8 mouse cellular contexts compared by ENCODE assay signal in the genomic region with DNA sequence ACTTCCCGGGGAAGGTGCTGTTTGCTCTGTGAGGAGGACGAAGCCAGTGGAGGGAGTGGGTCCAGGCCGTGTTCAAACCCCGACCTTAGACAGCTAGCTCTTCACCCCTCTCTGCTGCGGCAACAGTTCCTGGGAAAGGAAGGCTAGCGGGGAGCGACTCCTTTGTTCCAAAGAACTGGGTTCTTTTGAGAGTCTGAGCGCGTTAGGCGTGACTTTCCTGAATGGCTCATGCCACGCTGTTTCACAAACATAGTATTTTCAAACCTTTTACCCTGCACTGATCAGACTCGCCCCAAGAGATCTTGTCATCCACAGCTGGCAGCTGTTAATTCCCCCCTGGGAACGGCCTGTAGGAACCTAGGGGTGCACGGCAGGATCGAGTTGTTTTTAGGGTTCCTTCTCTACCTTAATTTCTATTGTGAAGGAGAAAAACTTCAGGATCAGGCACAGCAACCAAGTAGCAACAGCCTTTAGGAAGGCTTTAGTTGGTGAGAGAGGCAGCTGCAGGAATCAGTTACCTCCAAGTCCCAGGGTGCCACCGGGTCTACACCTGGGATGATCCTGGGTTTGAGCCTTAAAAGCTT. TPM values are rescaled to one million over a fixed set of nuclear protein-coding genes. Genes with fewer than 3 reads are reported as not detected.
DNase-seq lines count a peak whose midpoint lies in the region; ATAC-seq and TF ChIP-seq lines count a peak whose summit lies in the region.

No protein-coding gene starts in this region.

- peaks cover 12% of the 10 kb centered on the region for H3K4me1 ChIP-seq in heart, embryonic 11.5 days (ENCODE audit: control insufficient read depth, insufficient read depth, low read length)
- peaks cover 5 to 11% of the 10 kb centered on the region in 2 experiments for H3K4me1 ChIP-seq in MEL (ENCODE audit: control insufficient read depth in 1 of 2, insufficient read depth in 2 of 2, low read length in 2 of 2)
- peaks cover 16% of the 10 kb centered on the region; the same call in 1 of the 2 replicates for H3K4me1 ChIP-seq in forebrain, embryonic 14.5 days (ENCODE audit: control insufficient read depth, insufficient read depth, low read length)
- H3K4me1 ChIP-seq in limb, embryonic 13.5 days: peaks cover 15% of the 10 kb centered on the region
- H3K4me1 ChIP-seq in olfactory bulb, adult 2 months (ENCODE audit: control insufficient read depth, insufficient read depth, low read length): peaks cover 18% of the 10 kb centered on the region

- WGBS in heart, embryonic 11.5 days (ENCODE audit: insufficient replicate concordance): 2% methylated on average over 16 of the region's 16 CpGs
- WGBS in forebrain, embryonic 14.5 days: 2% methylated on average over 16 of the region's 16 CpGs
- 2% methylated on average over 16 of the region's 16 CpGs for WGBS in limb, embryonic 13.5 days
- WGBS in olfactory bulb, adult 2 months: 7% methylated on average over 16 of the region's 16 CpGs

- no peak for ATAC-seq in heart, embryonic 11.5 days (replicated peaks; ENCODE audit: insufficient number of reproducible peaks, low FRiP score, low TSS enrichment)
- peak; percentile 12 for ATAC-seq in forebrain, embryonic 14.5 days
- ATAC-seq in limb, embryonic 13.5 days (ENCODE audit: low FRiP score, low read depth): no peak
- ATAC-seq in frontal cortex, adult (ENCODE audit: low TSS enrichment): no peak

- TF ChIP-seq EP300 in MEL (IDR thresholded peaks at IDR 0.05; ENCODE audit: low read depth in 1 of 2, low read length in 2 of 2): no peak

- no peak for TF ChIP-seq POLR2A in MEL (IDR thresholded peaks at IDR 0.05; ENCODE audit: control insufficient read depth in 1 of 2, insufficient read depth in 1 of 2, low read depth in 1 of 2, low read length in 2 of 2, poor library complexity in 1 of 2)
- no peak for TF ChIP-seq POLR2A in olfactory bulb, adult 2 months (IDR thresholded peaks at IDR 0.05; ENCODE audit: insufficient read depth, low read depth, low read length)

- TF ChIP-seq RAD21 in MEL (IDR thresholded peaks at IDR 0.05; ENCODE audit: low read depth, low read length): no peak

- TF ChIP-seq CTCF in MEL (IDR thresholded peaks at IDR 0.05 in 2 of 3, conservative IDR thresholded peaks at IDR 0.05 in 1 of 3; ENCODE audit: control insufficient read depth in 1 of 3, insufficient read depth in 1 of 3, low read depth in 2 of 3, low read length in 3 of 3, poor library complexity in 1 of 3, severe bottlenecking in 1 of 3): no peak
- no peak for TF ChIP-seq CTCF in olfactory bulb, adult 2 months (IDR thresholded peaks at IDR 0.05; ENCODE audit: insufficient read depth, low read depth, low read length)

- no peak for DNase-seq in heart, adult 18-20 months
- DNase-seq in MEL (ENCODE audit: low read depth, low spot score): no peak
- peak; percentile 56 for DNase-seq in forebrain, embryonic 14.5 days (ENCODE audit: low spot score)
- no peak for DNase-seq in left cerebral cortex, adult 18-20 months (ENCODE audit: low spot score in 2 of 2)

- peaks cover 16% of the 10 kb centered on the region for H3K79me2 ChIP-seq in MEL (ENCODE audit: control insufficient read depth, insufficient read depth, low read length, poor library complexity)

- peak overlapping the region; percentile 85 for H3K9ac ChIP-seq in heart, embryonic 11.5 days (ENCODE audit: low read depth, low read length)
- H3K9ac ChIP-seq in MEL (ENCODE audit: control insufficient read depth, low read depth, low read length, poor library complexity, severe bottlenecking): peak overlapping the region; percentile 93
- H3K9ac ChIP-seq in forebrain, embryonic 14.5 days (ENCODE audit: low read length): peak overlapping the region; percentile 91
- H3K9ac ChIP-seq in limb, embryonic 13.5 days: peak overlapping the region; percentile 88

- peak overlapping the region; percentile 74 for H3K4me3 ChIP-seq in heart, embryonic 11.5 days (ENCODE audit: low read depth, low read length)
- peak overlapping the region; percentile 56 to 63 for H3K4me3 ChIP-seq in MEL (ENCODE audit: control insufficient read depth in 1 of 2, insufficient read depth in 1 of 2, low read depth in 2 of 2, low read length in 2 of 2)
- peak overlapping the region; percentile 65 for H3K4me3 ChIP-seq in forebrain, embryonic 14.5 days (ENCODE audit: low read depth, low read length)
- H3K4me3 ChIP-seq in limb, embryonic 13.5 days: peak overlapping the region; percentile 84
- peak overlapping the region; percentile 83 for H3K4me3 ChIP-seq in olfactory bulb, adult 2 months (ENCODE audit: insufficient read depth, low read depth, low read length)

- no peaks in the 10 kb centered on the region for H3K36me3 ChIP-seq in heart, embryonic 11.5 days (ENCODE audit: control insufficient read depth, insufficient read depth, low read length)
- peaks cover 0 to 4% of the 10 kb centered on the region in 2 experiments; a peak in 3 of 4 replicates for H3K36me3 ChIP-seq in MEL (ENCODE audit: control insufficient read depth in 1 of 2, insufficient read depth in 2 of 2, low read length in 2 of 2)
- H3K36me3 ChIP-seq in forebrain, embryonic 14.5 days (ENCODE audit: control insufficient read depth, insufficient read depth, low read length): no peaks in the 10 kb centered on the region; the same call in 1 of the 2 replicates
- H3K36me3 ChIP-seq in limb, embryonic 13.5 days: peaks cover 17% of the 10 kb centered on the region; the same call in 1 of the 2 replicates

- H3K27me3 ChIP-seq in heart, embryonic 11.5 days (ENCODE audit: control insufficient read depth, insufficient read depth, low read length): peaks cover 7% of the 10 kb centered on the region
- H3K27me3 ChIP-seq in MEL (ENCODE audit: control insufficient read depth in 1 of 2, insufficient read depth in 2 of 2, low read length in 2 of 2): no peaks in the 10 kb centered on the region
- 0 out of 2 replicates have a peak, but pooled peaks cover 3% of the 10 kb centered on the region for H3K27me3 ChIP-seq in forebrain, embryonic 14.5 days (replicated peaks; ENCODE audit: control insufficient read depth, insufficient read depth, low read length)
- peaks cover 8% of the 10 kb centered on the region for H3K27me3 ChIP-seq in limb, embryonic 13.5 days

- H3K27ac ChIP-seq in heart, embryonic 11.5 days (ENCODE audit: low read depth, low read length): no peak overlapping the region; the same call in 1 of the 2 replicates
- H3K27ac ChIP-seq in MEL (ENCODE audit: control insufficient read depth, low read depth, low read length): peak overlapping the region; percentile 85
- peak overlapping the region; percentile 98 for H3K27ac ChIP-seq in forebrain, embryonic 14.5 days (ENCODE audit: low read depth, low read length)
- H3K27ac ChIP-seq in limb, embryonic 13.5 days: peak overlapping the region; percentile 97
- peak overlapping the region; percentile 96; the same call in 1 of the 2 replicates for H3K27ac ChIP-seq in olfactory bulb, adult 2 months (ENCODE audit: insufficient read depth, low read depth, low read length)

- H3K4me2 ChIP-seq in heart, embryonic 11.5 days: peak overlapping the region; percentile 84
- H3K4me2 ChIP-seq in forebrain, embryonic 14.5 days (ENCODE audit: low read length): peak overlapping the region; percentile 74
- H3K4me2 ChIP-seq in limb, embryonic 13.5 days (replicated peaks): peak overlapping the region; percentile 79

- H3K9me3 ChIP-seq in heart, embryonic 11.5 days (replicated peaks; ENCODE audit: control insufficient read depth, low read length): no peaks in the 10 kb centered on the region
- no peaks in the 10 kb centered on the region for H3K9me3 ChIP-seq in MEL (replicated peaks; ENCODE audit: insufficient read depth, low read length)
- no peaks in the 10 kb centered on the region for H3K9me3 ChIP-seq in forebrain, embryonic 14.5 days (replicated peaks; ENCODE audit: control insufficient read depth, low read length)
- no peaks in the 10 kb centered on the region for H3K9me3 ChIP-seq in limb, embryonic 13.5 days

TF ChIP-seq in MEL, 35 proteins besides CTCF, POLR2A, EP300 and RAD21 (continues in another document):
- TF ChIP-seq MAX (IDR thresholded peaks at IDR 0.05; ENCODE audit: low read length) (no peak), ELF1 (IDR thresholded peaks at IDR 0.05; ENCODE audit: low read depth, low read length) (no peak), KAT2A (conservative IDR thresholded peaks at IDR 0.05; ENCODE audit: low read depth, low read length) (no peak), GABPA (IDR thresholded peaks at IDR 0.05; ENCODE audit: low read depth, low read length) (no peak), TCF12 (IDR thresholded peaks at IDR 0.05; ENCODE audit: low read depth, low read length) (no peak), ZC3H11A (IDR thresholded peaks at IDR 0.05; ENCODE audit: low read depth, low read length) (no peak), CHD2 (IDR thresholded peaks at IDR 0.05; ENCODE audit: low read length) (no peak), BHLHE40 (IDR thresholded peaks at IDR 0.05; ENCODE audit: borderline replicate concordance, low read depth, low read length) (no peak), SIN3A (IDR thresholded peaks at IDR 0.05; ENCODE audit: low read length) (no peak; the same call in 1 of the 2 replicates), SMC3 (IDR thresholded peaks at IDR 0.05; ENCODE audit: low read depth, low read length) (no peak), ZNF384 (IDR thresholded peaks at IDR 0.05; ENCODE audit: low read depth, low read length) (no peak)

RNA-seq across cellular contexts. Expression of gene Eef2k, which starts 1.3 kb away (rescaled TPM):
- polyA plus RNA-seq in heart, embryonic 11.5 days (2014; fragmentation: Nextera tagmentation; extraction: Ambion mirVana): 5.0 and 7.9 TPM in 2 replicates
- 10 to 100 TPM; 23.0 to 23.5 TPM for total RNA-seq in heart, adult 18-20 months (2021)
- 56.1 and 69.2 TPM in 2 replicates for total RNA-seq in MEL (2012; rRNA removed)
- 10 to 100 TPM in 1 of 2 experiments, not detected in 1; 56.2 TPM for polyA plus RNA-seq in MEL (2012; ENCODE audit: insufficient read depth in 1 of 2, insufficient read length in 2 of 2, low read depth in 1 of 2, low replicate concordance in 2 of 2, missing spikeins in 1 of 2)
- 9.1 and 11.3 TPM in 2 replicates for polyA plus RNA-seq in forebrain, embryonic 14.5 days (2014; fragmentation: Nextera tagmentation; extraction: Ambion mirVana)
- polyA plus RNA-seq in limb, embryonic 13.5 days (2015; fragmentation: Nextera tagmentation; extraction: Ambion mirVana): 33.3 and 36.3 TPM in 2 replicates
- polyA plus RNA-seq in olfactory bulb, adult 2 months (2012; ENCODE audit: insufficient read depth, insufficient read length, low replicate concordance, missing spikeins): not detected in 2 replicates
- 10 to 100 TPM; 29.2 to 30.4 TPM for total RNA-seq in left cerebral cortex, adult 18-20 months (2021)

RNA-seq across cellular contexts. Expression of gene Gm5737, which starts 31.8 kb away (rescaled TPM):
- not detected in 2 replicates for polyA plus RNA-seq in heart, embryonic 11.5 days (2014; fragmentation: Nextera tagmentation; extraction: Ambion mirVana)
- total RNA-seq in heart, adult 18-20 months (2021): under 1 TPM; 0.20 to 0.31 TPM
- total RNA-seq in MEL (2012; rRNA removed): not detected in 2 replicates
- polyA plus RNA-seq in MEL (2012; ENCODE audit: insufficient read depth in 1 of 2, insufficient read length in 2 of 2, low read depth in 1 of 2, low replicate concordance in 2 of 2, missing spikeins in 1 of 2): not detected
- not detected in 2 replicates for polyA plus RNA-seq in forebrain, embryonic 14.5 days (2014; fragmentation: Nextera tagmentation; extraction: Ambion mirVana)
- polyA plus RNA-seq in limb, embryonic 13.5 days (2015; fragmentation: Nextera tagmentation; extraction: Ambion mirVana): not detected in 2 replicates
- polyA plus RNA-seq in olfactory bulb, adult 2 months (2012; ENCODE audit: insufficient read depth, insufficient read length, low replicate concordance, missing spikeins): not detected in 2 replicates
- total RNA-seq in left cerebral cortex, adult 18-20 months (2021): not detected
